Mouse (Mus musculus): ENCODE data around the gene Lpp. TPM values are rescaled to one million over a fixed set of nuclear protein-coding genes. Genes with fewer than 3 reads are reported as not detected.

Gene Lpp
- polyA plus RNA-seq, 1 experiment from 2014 or later: 42.6 TPM

GRCm38 (mm10) chr16:24395100-24395499 lies 1.8 kb downstream of the Lpp start:
- Histone ChIP-seq H3K27ac (ENCODE audit: low read length) (peak overlapping the region; percentile 97), H3K27me3 (ENCODE audit: control insufficient read depth, insufficient read depth, low read length) (no peaks in the 10 kb centered on the region), H3K9ac (ENCODE audit: low read length) (peak overlapping the region; percentile 90), H3K4me1 (ENCODE audit: control insufficient read depth, insufficient read depth, low read length) (peaks cover 50% of the 10 kb centered on the region), H3K9me3 (replicated peaks; ENCODE audit: control insufficient read depth, low read length) (no peaks in the 10 kb centered on the region), H3K4me3 (ENCODE audit: low read length) (peak overlapping the region; percentile 86), H3K4me2 (ENCODE audit: low read depth, low read length) (peak overlapping the region; percentile 83), H3K36me3 (ENCODE audit: control insufficient read depth, insufficient read depth) (no peaks in the 10 kb centered on the region)
- WGBS: 49% methylated on average over 2 of the region's 2 CpGs
- no peak for ATAC-seq (replicated peaks; ENCODE audit: extremely low read depth, insufficient read depth, low FRiP score)

- H3K27me3 ChIP-seq (ENCODE audit: control insufficient read depth, insufficient read depth, low read length): no peaks in the 10 kb centered on the region
- H3K4me1 ChIP-seq (ENCODE audit: control insufficient read depth, insufficient read depth, low read length): peaks cover 50% of the 10 kb centered on the region
- H3K27ac ChIP-seq (ENCODE audit: low read length): no peak overlapping the region
- ATAC-seq (replicated peaks; ENCODE audit: extremely low read depth, insufficient read depth, low FRiP score): no peak
- no peaks in the 10 kb centered on the region for H3K9me3 ChIP-seq (replicated peaks; ENCODE audit: control insufficient read depth, low read length)
- no peak overlapping the region for H3K9ac ChIP-seq (ENCODE audit: low read length)
- H3K36me3 ChIP-seq (ENCODE audit: control insufficient read depth, insufficient read depth): no peaks in the 10 kb centered on the region
- no peak overlapping the region for H3K4me2 ChIP-seq (ENCODE audit: low read depth, low read length)
- no peak overlapping the region for H3K4me3 ChIP-seq (ENCODE audit: low read length)
- 74% methylated on average over 7 of the region's 7 CpGs for WGBS
Measured at GRCm38 (mm10) chr16:24396504-24396903, 3.2 kb downstream of the Lpp start.

- Histone ChIP-seq H3K36me3 (ENCODE audit: control insufficient read depth, insufficient read depth) (0 out of 2 replicates have a peak, but pooled peaks cover 3% of the 10 kb centered on the region), H3K9me3 (replicated peaks; ENCODE audit: control insufficient read depth, low read length) (no peaks in the 10 kb centered on the region), H3K4me2 (ENCODE audit: low read depth, low read length) (no peak overlapping the region), H3K27ac (ENCODE audit: low read length) (peak overlapping the region; percentile 1; the same call in 1 of the 2 replicates), H3K4me3 (ENCODE audit: low read length) (no peak overlapping the region), H3K27me3 (ENCODE audit: control insufficient read depth, insufficient read depth, low read length) (no peaks in the 10 kb centered on the region), H3K4me1 (ENCODE audit: control insufficient read depth, insufficient read depth, low read length) (peaks cover 40% of the 10 kb centered on the region), H3K9ac (ENCODE audit: low read length) (no peak overlapping the region)
- 36% methylated on average over 4 of the region's 4 CpGs for WGBS
- no peak for ATAC-seq (replicated peaks; ENCODE audit: extremely low read depth, insufficient read depth, low FRiP score)
Measured at GRCm38 (mm10) chr16:24398476-24398875, 5.2 kb downstream of the Lpp start.

- no peak overlapping the region for H3K9ac ChIP-seq (ENCODE audit: low read length)
- WGBS: 70% methylated on average over 3 of the region's 3 CpGs
- peak overlapping the region; percentile 1; the same call in 1 of the 2 replicates for H3K27ac ChIP-seq (ENCODE audit: low read length)
- H3K4me2 ChIP-seq (ENCODE audit: low read depth, low read length): no peak overlapping the region
- H3K9me3 ChIP-seq (replicated peaks; ENCODE audit: control insufficient read depth, low read length): no peaks in the 10 kb centered on the region
- ATAC-seq (replicated peaks; ENCODE audit: extremely low read depth, insufficient read depth, low FRiP score): no peak
- no peaks in the 10 kb centered on the region for H3K27me3 ChIP-seq (ENCODE audit: control insufficient read depth, insufficient read depth, low read length)
- H3K4me1 ChIP-seq (ENCODE audit: control insufficient read depth, insufficient read depth, low read length): peaks cover 40% of the 10 kb centered on the region
- no peak overlapping the region for H3K4me3 ChIP-seq (ENCODE audit: low read length)
- H3K36me3 ChIP-seq (ENCODE audit: control insufficient read depth, insufficient read depth): 0 out of 2 replicates have a peak, but pooled peaks cover 6% of the 10 kb centered on the region
Measured at GRCm38 (mm10) chr16:24398893-24399292, 5.6 kb downstream of the Lpp start.

GRCm38 (mm10) chr16:24399524-24399923 lies 6.2 kb downstream of the Lpp start:
- H3K9ac ChIP-seq (ENCODE audit: low read length): no peak overlapping the region
- no peaks in the 10 kb centered on the region for H3K27me3 ChIP-seq (ENCODE audit: control insufficient read depth, insufficient read depth, low read length)
- no peak for ATAC-seq (replicated peaks; ENCODE audit: extremely low read depth, insufficient read depth, low FRiP score)
- H3K27ac ChIP-seq (ENCODE audit: low read length): peak overlapping the region; percentile 6; the same call in 1 of the 2 replicates
- peaks cover 40% of the 10 kb centered on the region for H3K4me1 ChIP-seq (ENCODE audit: control insufficient read depth, insufficient read depth, low read length)
- 60% methylated on average over 5 of the region's 5 CpGs for WGBS
- no peaks in the 10 kb centered on the region for H3K9me3 ChIP-seq (replicated peaks; ENCODE audit: control insufficient read depth, low read length)
- H3K4me3 ChIP-seq (ENCODE audit: low read length): no peak overlapping the region
- H3K36me3 ChIP-seq (ENCODE audit: control insufficient read depth, insufficient read depth): peaks cover 7% of the 10 kb centered on the region; the same call in 1 of the 2 replicates
- no peak overlapping the region for H3K4me2 ChIP-seq (ENCODE audit: low read depth, low read length)

- 87% methylated on average over 2 of the region's 2 CpGs for WGBS
- Histone ChIP-seq H3K36me3 (ENCODE audit: control insufficient read depth, insufficient read depth) (peaks cover 12% of the 10 kb centered on the region), H3K4me3 (ENCODE audit: low read length) (no peak overlapping the region), H3K4me2 (ENCODE audit: low read depth, low read length) (no peak overlapping the region), H3K9me3 (replicated peaks; ENCODE audit: control insufficient read depth, low read length) (no peaks in the 10 kb centered on the region), H3K4me1 (ENCODE audit: control insufficient read depth, insufficient read depth, low read length) (peaks cover 31% of the 10 kb centered on the region), H3K27ac (ENCODE audit: low read length) (no peak overlapping the region), H3K9ac (ENCODE audit: low read length) (no peak overlapping the region), H3K27me3 (ENCODE audit: control insufficient read depth, insufficient read depth, low read length) (no peaks in the 10 kb centered on the region)
- no peak for ATAC-seq (replicated peaks; ENCODE audit: extremely low read depth, insufficient read depth, low FRiP score)
Measured at GRCm38 (mm10) chr16:24400776-24401175, 7.5 kb downstream of the Lpp start.

GRCm38 (mm10) chr16:24402801-24403200 lies 9.5 kb downstream of the Lpp start:
- no peak overlapping the region for H3K9ac ChIP-seq (ENCODE audit: low read length)
- peaks cover 10% of the 10 kb centered on the region; the same call in 1 of the 2 replicates for H3K9me3 ChIP-seq (replicated peaks; ENCODE audit: control insufficient read depth, low read length)
- ATAC-seq (replicated peaks; ENCODE audit: extremely low read depth, insufficient read depth, low FRiP score): no peak
- H3K27me3 ChIP-seq (ENCODE audit: control insufficient read depth, insufficient read depth, low read length): no peaks in the 10 kb centered on the region
- 94% methylated on average over 4 of the region's 4 CpGs for WGBS
- no peak overlapping the region for H3K27ac ChIP-seq (ENCODE audit: low read length)
- peaks cover 18% of the 10 kb centered on the region for H3K4me1 ChIP-seq (ENCODE audit: control insufficient read depth, insufficient read depth, low read length)
- H3K4me3 ChIP-seq (ENCODE audit: low read length): no peak overlapping the region
- H3K4me2 ChIP-seq (ENCODE audit: low read depth, low read length): no peak overlapping the region
- H3K36me3 ChIP-seq (ENCODE audit: control insufficient read depth, insufficient read depth): peaks cover 21% of the 10 kb centered on the region

GRCm38 (mm10) chr16:24403733-24404380 lies 10.6 kb downstream of the Lpp start:
- Histone ChIP-seq H3K9me3 (replicated peaks; ENCODE audit: control insufficient read depth, low read length) (peaks cover 10% of the 10 kb centered on the region; the same call in 1 of the 2 replicates), H3K4me1 (ENCODE audit: control insufficient read depth, insufficient read depth, low read length) (peaks cover 8% of the 10 kb centered on the region), H3K4me2 (ENCODE audit: low read depth, low read length) (no peak overlapping the region), H3K9ac (ENCODE audit: low read length) (no peak overlapping the region), H3K4me3 (ENCODE audit: low read length) (no peak overlapping the region), H3K27ac (ENCODE audit: low read length) (no peak overlapping the region), H3K36me3 (ENCODE audit: control insufficient read depth, insufficient read depth) (peaks cover 21% of the 10 kb centered on the region), H3K27me3 (ENCODE audit: control insufficient read depth, insufficient read depth, low read length) (no peaks in the 10 kb centered on the region)
- no peak for ATAC-seq (replicated peaks; ENCODE audit: extremely low read depth, insufficient read depth, low FRiP score)
- 91% methylated on average over 8 of the region's 8 CpGs for WGBS

- no peak overlapping the region for H3K4me2 ChIP-seq (ENCODE audit: low read depth, low read length)
- no peak for ATAC-seq (replicated peaks; ENCODE audit: extremely low read depth, insufficient read depth, low FRiP score)
- H3K27me3 ChIP-seq (ENCODE audit: control insufficient read depth, insufficient read depth, low read length): no peaks in the 10 kb centered on the region
- peaks cover 23% of the 10 kb centered on the region for H3K36me3 ChIP-seq (ENCODE audit: control insufficient read depth, insufficient read depth)
- 99% methylated on average over 2 of the region's 2 CpGs for whole genome bisulfite sequencing
- H3K9ac ChIP-seq (ENCODE audit: low read length): no peak overlapping the region
- no peak overlapping the region for H3K27ac ChIP-seq (ENCODE audit: low read length)
- H3K9me3 ChIP-seq (replicated peaks; ENCODE audit: control insufficient read depth, low read length): peaks cover 10% of the 10 kb centered on the region; the same call in 1 of the 2 replicates
- no peak overlapping the region for H3K4me3 ChIP-seq (ENCODE audit: low read length)
- H3K4me1 ChIP-seq (ENCODE audit: control insufficient read depth, insufficient read depth, low read length): no peaks in the 10 kb centered on the region
Measured at GRCm38 (mm10) chr16:24406521-24406920, 13.2 kb downstream of the Lpp start.
